Mouse (Mus musculus) myocyte (in vitro differentiated cells): ENCODE measurements around the gene Exosc2. TPM values are rescaled to one million over a fixed set of nuclear protein-coding genes. Genes with fewer than 3 reads are reported as not detected.

ENCODE experiments used
- H3K27me3 ChIP-seq: one replicate; pipeline ENCODE4 v1.6.1; 2011; ENCODE audit not compliant: control insufficient read depth, insufficient read depth, insufficient read length
- H3K36me3 ChIP-seq: one replicate; pipeline ENCODE4 v1.6.1; 2011; ENCODE audit not compliant: control insufficient read depth, insufficient read depth
- H3K4me2 ChIP-seq: one replicate; pipeline ENCODE4 v1.6.1; 2011; ENCODE audit warnings: low read depth, control low read depth
- H3K4me3 ChIP-seq: one replicate; pipeline ENCODE4 v1.5.1; 2011; ENCODE audit warnings: mild to moderate bottlenecking, control low read depth, moderate library complexity
- H3K79me2 ChIP-seq: one replicate; pipeline ENCODE4 v1.6.1; 2011; ENCODE audit not compliant: control insufficient read depth, insufficient read depth
- H3ac ChIP-seq: one replicate; pipeline ENCODE4 v1.6.1; 2011; ENCODE audit not compliant: control insufficient read depth, insufficient read length
- CEBPB ChIP-seq: IDR thresholded peaks from 2 replicates; pipeline ENCODE4 v1.6.1; 2011; ENCODE audit warnings: mild to moderate bottlenecking, moderate library complexity; ENCODE audit not compliant: poor library complexity, insufficient read depth, severe bottlenecking
- E2F4 ChIP-seq: IDR thresholded peaks from one replicate; pipeline ENCODE4 v1.6.1; 2011; ENCODE audit warnings: mild to moderate bottlenecking, control low read depth, moderate library complexity; ENCODE audit not compliant: insufficient read depth
- MAX ChIP-seq: IDR thresholded peaks from one replicate; pipeline ENCODE4 v1.6.1; 2011; ENCODE audit warnings: low read depth, mild to moderate bottlenecking, control low read depth
- MYOD1 ChIP-seq, 3 experiments: IDR thresholded peaks; one replicate each; pipeline ENCODE4 v1.6.1; 2011; ENCODE audit warnings: control low read depth in 2 of 3, low read depth in 2 of 3, mild to moderate bottlenecking in 2 of 3, moderate library complexity in 1 of 3; ENCODE audit not compliant: insufficient read length in 2 of 3, control insufficient read depth in 1 of 3
- MYOG ChIP-seq, 3 experiments: IDR thresholded peaks; one replicate each; pipeline ENCODE4 v1.6.1; 2011; ENCODE audit warnings: control low read depth in 2 of 3, low read depth in 2 of 3, mild to moderate bottlenecking in 2 of 3; ENCODE audit not compliant: insufficient read length in 2 of 3, control insufficient read depth in 1 of 3, insufficient read depth in 1 of 3
- POLR2A ChIP-seq: IDR thresholded peaks from one replicate; pipeline ENCODE4 v1.6.1; 2011; ENCODE audit warnings: low read depth, mild to moderate bottlenecking, control low read depth, moderate library complexity; ENCODE audit not compliant: insufficient read length
- POLR2AphosphoS2 ChIP-seq: IDR thresholded peaks from one replicate; pipeline ENCODE4 v1.6.1; 2011; ENCODE audit warnings: low read depth, control low read depth; ENCODE audit not compliant: insufficient read length
- REST ChIP-seq: IDR thresholded peaks from one replicate; pipeline ENCODE4 v1.6.1; 2011; ENCODE audit warnings: mild to moderate bottlenecking, control low read depth, moderate library complexity; ENCODE audit not compliant: insufficient read depth, insufficient read length
- SRF ChIP-seq: IDR thresholded peaks from one replicate; pipeline ENCODE4 v1.6.1; 2011; ENCODE audit warnings: low read depth; ENCODE audit not compliant: control insufficient read depth, insufficient read length
- TCF12 ChIP-seq: IDR thresholded peaks from one replicate; pipeline ENCODE4 v1.6.1; 2011; ENCODE audit warnings: mild to moderate bottlenecking, control low read depth; ENCODE audit not compliant: poor library complexity, insufficient read depth, severe bottlenecking
- TCF3 ChIP-seq: IDR thresholded peaks from one replicate; pipeline ENCODE4 v1.6.1; 2011; ENCODE audit warnings: low read depth, control low read depth; ENCODE audit not compliant: insufficient read length
- USF1 ChIP-seq: IDR thresholded peaks from one replicate; pipeline ENCODE4 v1.6.1; 2011; ENCODE audit warnings: low read depth, mild to moderate bottlenecking, control low read depth, moderate library complexity
- polyA plus RNA-seq: library from polyadenylated mRNA; unstranded; fragments of >200 nt; fragmentation: generic; extraction: Trizol; gene quantifications from one replicate; pipeline ENCODE4 v1.2.1, GENCODE M21; 2012; ENCODE audit warnings: missing spikeins

The Exosc2 gene
- polyA plus RNA-seq: 25.4 TPM

- Histone ChIP-seq H3K4me3 (peak within 1 kb of the TSS; percentile 56), H3ac (no peak within 1 kb of the TSS), H3K27me3 (peaks cover under 1% of the 10 kb centered on the region), H3K36me3 (peaks cover 13% of the 10 kb centered on the region), H3K4me2 (peak within 1 kb of the TSS; percentile 100), H3K79me2 (peaks cover 19% of the 10 kb centered on the region)
- TF ChIP-seq SRF (no peak), REST (no peak), POLR2A (peak; percentile 88), MAX (no peak), CEBPB (no peak), E2F4 (peak; percentile 55), POLR2AphosphoS2 (peak; percentile 79), USF1 (no peak), MYOG (IDR thresholded peaks at IDR 0.05; ENCODE audit: control insufficient read depth in 1 of 3, insufficient read depth in 1 of 3, insufficient read length in 2 of 3, low read depth in 2 of 3) (no peak), TCF3 (no peak), MYOD1 (IDR thresholded peaks at IDR 0.05; ENCODE audit: control insufficient read depth in 1 of 3, insufficient read length in 2 of 3, low read depth in 2 of 3) (no peak), TCF12 (no peak)
These were observed at the start of gene Exosc2 for GRCm38 (mm10) chr2:31670551-31671035. Gene Exosc2, plus strand, starts transcription at chr2:31670715.

GRCm38 (mm10) chr2:31633531-31633930, 37.0 kb upstream of the Exosc2 start:
- H3K27me3 ChIP-seq: peaks cover 70% of the 10 kb centered on the region

GRCm38 (mm10) chr2:31635281-31636137, 35.0 kb upstream of the Exosc2 start:
- Histone ChIP-seq H3K36me3 (no peaks in the 10 kb centered on the region), H3K79me2 (no peaks in the 10 kb centered on the region), H3K4me3 (no peak overlapping the region), H3K4me2 (no peak overlapping the region), H3K27me3 (peaks cover 85% of the 10 kb centered on the region), H3ac (no peak overlapping the region)
- TF ChIP-seq MAX (no peak), TCF3 (no peak), POLR2AphosphoS2 (no peak), MYOG (IDR thresholded peaks at IDR 0.05; ENCODE audit: control insufficient read depth in 1 of 3, insufficient read depth in 1 of 3, insufficient read length in 2 of 3, low read depth in 2 of 3) (no peak), REST (no peak), SRF (no peak), CEBPB (no peak), USF1 (no peak), MYOD1 (IDR thresholded peaks at IDR 0.05; ENCODE audit: control insufficient read depth in 1 of 3, insufficient read length in 2 of 3, low read depth in 2 of 3) (no peak), POLR2A (no peak), TCF12 (no peak), E2F4 (no peak)

More at GRCm38 (mm10) chr2:31633531-31633930, 37.0 kb upstream of the Exosc2 start:
- H3K36me3 ChIP-seq: no peaks in the 10 kb centered on the region
- TF ChIP-seq REST (no peak), E2F4 (no peak), TCF3 (no peak), MAX (no peak), TCF12 (no peak), POLR2A (no peak), POLR2AphosphoS2 (no peak), USF1 (no peak), CEBPB (no peak), SRF (no peak), MYOG (IDR thresholded peaks at IDR 0.05; ENCODE audit: control insufficient read depth in 1 of 3, insufficient read depth in 1 of 3, insufficient read length in 2 of 3, low read depth in 2 of 3) (no peak), MYOD1 (IDR thresholded peaks at IDR 0.05; ENCODE audit: control insufficient read depth in 1 of 3, insufficient read length in 2 of 3, low read depth in 2 of 3) (no peak)
- H3ac ChIP-seq: no peak overlapping the region
- H3K4me3 ChIP-seq: no peak overlapping the region
- no peaks in the 10 kb centered on the region for H3K79me2 ChIP-seq
- H3K4me2 ChIP-seq: no peak overlapping the region

- Histone ChIP-seq H3K36me3 (no peaks in the 10 kb centered on the region), H3ac (no peak overlapping the region), H3K79me2 (no peaks in the 10 kb centered on the region), H3K4me2 (no peak overlapping the region), H3K4me3 (no peak overlapping the region), H3K27me3 (peaks cover 89% of the 10 kb centered on the region)
- TF ChIP-seq MYOD1 (IDR thresholded peaks at IDR 0.05; ENCODE audit: control insufficient read depth in 1 of 3, insufficient read length in 2 of 3, low read depth in 2 of 3) (no peak), MYOG (IDR thresholded peaks at IDR 0.05; ENCODE audit: control insufficient read depth in 1 of 3, insufficient read depth in 1 of 3, insufficient read length in 2 of 3, low read depth in 2 of 3) (no peak), E2F4 (no peak), SRF (no peak), POLR2A (no peak), CEBPB (no peak), REST (no peak)
These were observed 34.3 kb upstream of the Exosc2 start for GRCm38 (mm10) chr2:31636138-31636741.
